Mouse (Mus musculus) liver, postnatal 0 days (tissue): Measurements from ENCODE around the gene Bud31. TPM values are rescaled to one million over a fixed set of nuclear protein-coding genes. Genes with fewer than 3 reads are reported as not detected.

Source experiments
- ATAC-seq: fragments of 200-750 bp; cut with Nextera tagmentation; 2 replicates; pipeline ENCODE4 v1.8.0; 2017; ENCODE audit warnings: mild to moderate bottlenecking, moderate library complexity
- DNase-seq: peaks from one replicate; pipeline ENCODE4 v3.0.0-alpha.2; 2016
- H3K27ac ChIP-seq: fragments of 300-500 bp; sonication (generic); 2 replicates; pipeline ENCODE4 v1.5.1; 2014; ENCODE audit warnings: antibody characterized with exemption, moderate library complexity, mild to moderate bottlenecking, low read depth
- H3K27me3 ChIP-seq: fragments of 300-500 bp; sonication (generic); 2 replicates; pipeline ENCODE4 v1.6.1; 2014; ENCODE audit warnings: low read length, control low read depth, mixed read lengths; ENCODE audit not compliant: insufficient read depth
- H3K36me3 ChIP-seq: fragments of 300-500 bp; sonication (generic); replicated peaks from 2 replicates; pipeline ENCODE4 v1.6.1; 2014; ENCODE audit warnings: mild to moderate bottlenecking, control low read depth, low read length, moderate library complexity, mixed read lengths; ENCODE audit not compliant: insufficient read depth
- H3K4me1 ChIP-seq: fragments of 300-500 bp; sonication (generic); 2 replicates; pipeline ENCODE4 v1.6.1; 2014; ENCODE audit warnings: antibody characterized with exemption, mild to moderate bottlenecking, control low read depth; ENCODE audit not compliant: insufficient read depth
- H3K4me2 ChIP-seq: fragments of 300-500 bp; sonication (generic); 2 replicates; pipeline ENCODE4 v1.6.1; 2014; ENCODE audit warnings: low read depth, mild to moderate bottlenecking, low read length, moderate library complexity, mixed read lengths
- H3K4me3 ChIP-seq: fragments of 300-500 bp; sonication (generic); 2 replicates; pipeline ENCODE4 v1.5.1; 2014; ENCODE audit warnings: low read depth, low read length
- H3K9ac ChIP-seq: fragments of 300-500 bp; sonication (generic); replicated peaks from 2 replicates; pipeline ENCODE4 v1.6.1; 2014; ENCODE audit warnings: mild to moderate bottlenecking, moderate library complexity
- H3K9me3 ChIP-seq: fragments of 300-500 bp; sonication (generic); 2 replicates; pipeline ENCODE4 v1.6.1; 2016; ENCODE audit warnings: mild to moderate bottlenecking, control low read depth, low read length, mixed read lengths
- CTCF ChIP-seq: sonication (generic); IDR thresholded peaks from 2 replicates; pipeline ENCODE4 v1.5.1; 2016; ENCODE audit warnings: antibody characterized with exemption, low read depth
- EP300 ChIP-seq: IDR thresholded peaks from 2 replicates; pipeline ENCODE4 v1.6.1; 2016; ENCODE audit warnings: antibody characterized with exemption, low read depth, mild to moderate bottlenecking
- WGBS: fragments of 180-500 bp; shearing (Covaris S2); extraction: QIAGEN DNeasy Blood & Tissue Kit; methylation state at CpG from one replicate; pipeline ENCODE4 v1.1.7; 2014; ENCODE audit not compliant: insufficient replicate concordance; 5-methylcytosine and 5-hydroxymethylcytosine counted together
- polyA plus RNA-seq: library from polyadenylated mRNA; unstranded; fragments of >200 nt; fragmentation: Nextera tagmentation; extraction: Ambion mirVana; gene quantifications from 2 replicates; pipeline ENCODE4 v1.2.1, GENCODE M21; 2015

The Bud31 gene
- polyA plus RNA-seq, 1 experiment from 2014 or later = 97.2 TPM

DNA sequence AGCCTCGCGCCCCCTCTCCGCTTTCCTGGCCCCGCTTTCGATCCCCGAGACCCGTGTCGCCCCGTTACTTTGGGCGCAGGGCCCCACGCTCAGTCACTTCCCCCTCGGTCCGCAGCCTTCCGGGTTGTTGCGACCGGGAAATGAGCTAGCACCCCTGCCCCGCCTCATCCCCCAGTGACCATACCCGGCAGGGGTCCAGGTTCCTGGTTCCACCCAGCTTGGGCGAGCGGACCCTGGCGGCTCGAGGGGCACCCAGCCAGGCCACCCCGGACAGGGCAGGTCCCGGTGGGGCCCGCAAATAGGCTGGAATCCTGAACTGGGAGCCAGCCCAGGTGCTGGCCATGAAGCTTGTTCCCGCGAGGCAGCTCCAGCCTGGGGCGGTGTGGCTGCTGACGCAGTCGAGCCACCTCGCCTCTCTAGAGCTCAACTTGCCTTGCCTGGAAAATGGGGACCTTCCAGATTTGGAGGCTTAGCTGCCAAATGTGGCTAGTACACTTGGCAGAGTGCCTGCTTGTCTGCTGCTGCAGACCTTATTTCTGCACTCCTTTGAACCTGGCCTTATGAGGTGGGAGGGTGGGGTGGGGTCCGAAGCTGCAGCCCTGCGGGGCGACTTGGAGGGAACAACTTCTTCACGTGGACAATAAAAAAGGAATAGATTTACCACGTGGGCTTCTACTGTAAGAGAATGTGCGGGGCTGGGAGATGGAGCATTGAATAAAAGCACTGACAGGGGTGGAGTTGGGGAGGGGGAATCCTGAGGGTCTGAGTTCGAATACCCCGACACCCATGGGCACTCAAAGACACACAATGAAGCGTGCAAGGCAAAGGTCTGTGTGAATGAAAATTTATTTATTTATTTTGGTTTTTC is 25.3 kb upstream of the Bud31 start:
- peaks cover 10% of the 10 kb centered on the region for H3K4me1 ChIP-seq
- peak; percentile 62 for ATAC-seq
- DNase-seq = peak; percentile 74

DNA sequence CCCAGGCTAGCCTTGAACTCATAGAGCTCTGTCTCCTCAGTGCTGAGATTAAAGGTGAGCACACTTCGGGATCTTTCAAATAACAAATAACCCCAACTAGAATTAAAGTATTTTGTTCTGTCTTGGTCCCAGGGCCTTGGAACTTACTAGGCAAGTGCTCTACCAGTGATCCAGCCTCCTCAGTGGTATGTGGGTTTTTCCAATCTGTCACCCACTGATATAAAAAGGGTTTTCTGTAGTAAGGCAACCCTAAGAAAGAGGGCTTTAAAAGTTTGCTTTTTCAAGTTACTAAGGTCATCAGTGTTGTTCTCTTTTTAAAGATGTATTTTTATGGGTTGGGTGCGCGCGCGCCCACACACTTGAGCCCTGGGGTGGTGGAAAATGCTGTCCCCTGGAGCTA is 24.4 kb upstream of the Bud31 start:
- Histone ChIP-seq H3K36me3 (0 out of 2 replicates have a peak, but pooled peaks cover 3% of the 10 kb centered on the region), H3K9me3 (no peaks in the 10 kb centered on the region), H3K9ac (peak overlapping the region; percentile 82; the same call in 1 of the 2 replicates), H3K27me3 (no peaks in the 10 kb centered on the region), H3K4me3 (peak overlapping the region; percentile 66), H3K27ac (peak overlapping the region; percentile 90), H3K4me1 (peaks cover 10% of the 10 kb centered on the region), H3K4me2 (peak overlapping the region; percentile 83)
- TF ChIP-seq CTCF (no peak), EP300 (no peak)
- WGBS = 63% methylated on average over 5 of the region's 5 CpGs
- DNase-seq (no peak), ATAC-seq (no peak)

More for the DNA sequence above, 25.3 kb upstream of the Bud31 start:
- Histone ChIP-seq H3K27me3 (no peaks in the 10 kb centered on the region), H3K9me3 (no peaks in the 10 kb centered on the region), H3K4me2 (peak overlapping the region; percentile 83), H3K4me3 (peak overlapping the region; percentile 66), H3K9ac (peak overlapping the region; percentile 82), H3K27ac (peak overlapping the region; percentile 90), H3K36me3 (0 out of 2 replicates have a peak, but pooled peaks cover 3% of the 10 kb centered on the region)
- TF ChIP-seq CTCF (no peak), EP300 (no peak)
- 10% methylated on average over 36 of the region's 40 CpGs for WGBS

DNA sequence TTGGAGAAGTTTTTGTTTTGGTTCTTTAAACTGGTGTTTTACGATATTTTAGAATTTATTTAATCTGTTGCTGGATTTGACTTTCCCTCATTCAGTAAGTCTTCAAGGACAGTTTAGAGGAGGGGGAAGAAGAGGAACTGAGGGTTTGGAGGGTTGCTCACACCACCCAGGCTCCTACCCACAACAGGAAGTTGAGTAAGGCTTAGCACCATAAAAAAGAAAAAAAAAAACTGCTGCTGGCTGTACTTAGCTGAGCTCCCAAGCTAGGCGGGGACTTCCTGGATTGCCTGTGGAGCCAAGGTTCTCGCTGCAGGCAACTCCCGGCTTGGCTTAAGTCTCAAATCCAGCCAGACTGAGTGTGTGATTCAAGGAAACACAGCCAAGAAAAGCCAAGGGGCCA is 23.8 kb upstream of the Bud31 start:
- Histone ChIP-seq H3K9me3 (no peaks in the 10 kb centered on the region), H3K4me3 (peak overlapping the region; percentile 66), H3K27me3 (no peaks in the 10 kb centered on the region), H3K4me1 (peaks cover 10% of the 10 kb centered on the region), H3K9ac (peak overlapping the region; percentile 82; the same call in 1 of the 2 replicates), H3K36me3 (peaks cover 5% of the 10 kb centered on the region; the same call in 1 of the 2 replicates), H3K4me2 (peak overlapping the region; percentile 83), H3K27ac (peak overlapping the region; percentile 90)
- peak; percentile 56; the same call in 1 of the 2 replicates for TF ChIP-seq EP300
- no peak for TF ChIP-seq CTCF
- 9% methylated on average over 4 of the region's 4 CpGs for WGBS
- DNase-seq (peak; percentile 52), ATAC-seq (peak; percentile 14)

DNA sequence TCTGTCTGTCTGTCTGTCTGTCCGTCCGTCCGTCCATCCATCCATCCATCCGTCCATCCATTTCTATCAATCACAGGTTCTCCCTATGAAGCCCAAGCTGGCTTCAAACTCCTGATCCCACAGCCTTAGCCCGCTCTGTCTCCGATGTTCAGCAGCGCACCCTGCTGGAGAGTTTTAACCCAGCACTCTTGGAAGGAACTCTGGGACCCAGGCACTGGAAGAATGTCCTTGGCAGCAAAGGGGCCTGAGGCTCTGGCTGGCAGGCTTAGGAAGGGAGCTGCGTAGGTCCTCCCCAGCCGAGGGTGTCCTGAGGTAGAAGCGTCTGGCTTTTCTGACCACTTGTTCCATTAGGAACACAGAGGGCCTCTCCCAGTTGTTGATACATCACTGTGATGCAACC is 23.2 kb upstream of the Bud31 start:
- ATAC-seq (peak; percentile 16; the same call in 1 of the 2 replicates), DNase-seq (peak; percentile 72)
- peak overlapping the region; percentile 66 for H3K4me3 ChIP-seq
- H3K9ac ChIP-seq = peak overlapping the region; percentile 28; the same call in 1 of the 2 replicates
- H3K9me3 ChIP-seq = no peaks in the 10 kb centered on the region
- no peak for TF ChIP-seq EP300
- peak; percentile 78 for TF ChIP-seq CTCF
- H3K27me3 ChIP-seq = no peaks in the 10 kb centered on the region
- H3K27ac ChIP-seq = peak overlapping the region; percentile 90
- peak overlapping the region; percentile 83 for H3K4me2 ChIP-seq
- peaks cover 9% of the 10 kb centered on the region; the same call in 1 of the 2 replicates for H3K36me3 ChIP-seq
- WGBS = 32% methylated on average over 10 of the region's 10 CpGs
- H3K4me1 ChIP-seq = peaks cover 10% of the 10 kb centered on the region

DNA sequence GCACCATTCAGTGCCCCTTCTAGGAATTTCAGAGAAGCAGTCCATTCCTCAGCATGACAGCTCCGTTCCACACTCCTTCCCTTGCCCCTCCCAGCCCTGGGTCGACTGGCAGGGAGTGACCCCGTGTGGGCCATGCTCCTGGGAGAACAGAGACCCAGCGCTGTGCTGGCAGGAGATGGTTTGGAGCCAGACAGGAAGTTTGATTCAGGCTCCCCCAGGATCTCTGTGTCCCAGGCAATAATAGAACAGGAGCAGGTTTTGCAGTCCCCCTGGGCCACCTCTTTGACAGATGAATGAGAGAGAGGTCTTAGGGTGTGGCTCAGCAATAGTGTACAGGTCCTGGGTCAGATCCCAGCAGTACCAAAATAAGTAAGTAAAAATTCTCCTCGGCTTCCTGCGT is 22.2 kb upstream of the Bud31 start:
- TF ChIP-seq EP300 (no peak), CTCF (no peak)
- no peak overlapping the region for H3K27ac ChIP-seq
- no peak overlapping the region for H3K4me3 ChIP-seq
- peaks cover 17% of the 10 kb centered on the region for H3K36me3 ChIP-seq
- peaks cover 10% of the 10 kb centered on the region for H3K4me1 ChIP-seq
- no peaks in the 10 kb centered on the region for H3K9me3 ChIP-seq
- no peak overlapping the region for H3K9ac ChIP-seq
- WGBS = 69% methylated on average over 6 of the region's 6 CpGs
- no peak overlapping the region for H3K4me2 ChIP-seq
- DNase-seq (no peak), ATAC-seq (no peak)
- no peaks in the 10 kb centered on the region for H3K27me3 ChIP-seq

DNA sequence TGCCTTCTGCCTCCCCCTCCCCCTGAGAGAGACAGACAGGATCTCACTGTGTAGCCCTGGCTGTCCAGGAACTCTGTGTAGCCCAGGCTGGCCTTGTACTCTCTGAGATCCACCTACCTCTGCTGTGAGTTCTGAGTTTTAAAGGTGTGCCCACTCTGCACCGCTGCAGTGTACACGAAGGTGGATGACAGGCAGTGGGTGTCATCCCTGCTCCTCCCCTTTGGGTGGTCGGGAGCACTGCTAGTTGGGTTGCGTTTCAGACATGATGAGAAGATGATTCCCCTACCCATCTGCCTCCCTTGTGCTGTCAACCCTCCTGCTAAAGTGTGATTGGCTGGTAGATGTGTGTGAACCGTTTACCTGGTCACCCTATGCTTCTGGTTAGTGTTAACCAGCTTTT is 21.7 kb upstream of the Bud31 start:
- no peak overlapping the region for H3K4me2 ChIP-seq
- no peaks in the 10 kb centered on the region for H3K27me3 ChIP-seq
- H3K4me3 ChIP-seq = no peak overlapping the region
- peaks cover 8% of the 10 kb centered on the region for H3K4me1 ChIP-seq
- peaks cover 20% of the 10 kb centered on the region for H3K36me3 ChIP-seq
- no peak overlapping the region for H3K27ac ChIP-seq
- H3K9ac ChIP-seq = no peak overlapping the region
- H3K9me3 ChIP-seq = no peaks in the 10 kb centered on the region
- no peak for TF ChIP-seq EP300
- TF ChIP-seq CTCF = no peak
- ATAC-seq (no peak), DNase-seq (no peak)
- 86% methylated on average over 5 of the region's 5 CpGs for WGBS
